Mouse (Mus musculus) frontal cortex, postnatal 10 days (tissue): ENCODE results near the gene Tuba1b.

Source experiments
- DNase-seq, 2 experiments: peaks; one replicate each; pipeline ENCODE4 v3.0.0; 2022; ENCODE audit warnings: low spot score in 2 of 2, mixed read lengths in 1 of 2

Tuba1b gene

GRCm38 (mm10) chr15:98891907-98892606, 42.3 kb downstream of the Tuba1b start:
- DNase-seq: peak in 1 of 2 experiments; percentile 58

GRCm38 (mm10) chr15:98891198-98891742, 43.1 kb downstream of the Tuba1b start:
- DNase-seq: no peak

- DNase-seq: no peak
Observed at GRCm38 (mm10) chr15:98887526-98887925, 46.8 kb downstream of the Tuba1b start.

- DNase-seq: no peak
Observed at GRCm38 (mm10) chr15:98886667-98887387, 47.5 kb downstream of the Tuba1b start.

GRCm38 (mm10) chr15:98884106-98884505, 50.3 kb downstream of the Tuba1b start:
- no peak for DNase-seq

- no peak for DNase-seq
Observed at GRCm38 (mm10) chr15:98883661-98884060, 50.7 kb downstream of the Tuba1b start.

GRCm38 (mm10) chr15:98881656-98882008, 52.7 kb downstream of the Tuba1b start:
- no peak for DNase-seq
